Mouse (Mus musculus): ENCODE measurements at regions not wholly inside any gene's neighbourhood (a gene's known extent, or its start where the extent isn't known, plus 50 kb on each side); places are given as distances from the start of the nearest gene placed in this dataset.
A peak's percentile ranks its signal among the peaks of the same experiment; 100 is the strongest.

DNA sequence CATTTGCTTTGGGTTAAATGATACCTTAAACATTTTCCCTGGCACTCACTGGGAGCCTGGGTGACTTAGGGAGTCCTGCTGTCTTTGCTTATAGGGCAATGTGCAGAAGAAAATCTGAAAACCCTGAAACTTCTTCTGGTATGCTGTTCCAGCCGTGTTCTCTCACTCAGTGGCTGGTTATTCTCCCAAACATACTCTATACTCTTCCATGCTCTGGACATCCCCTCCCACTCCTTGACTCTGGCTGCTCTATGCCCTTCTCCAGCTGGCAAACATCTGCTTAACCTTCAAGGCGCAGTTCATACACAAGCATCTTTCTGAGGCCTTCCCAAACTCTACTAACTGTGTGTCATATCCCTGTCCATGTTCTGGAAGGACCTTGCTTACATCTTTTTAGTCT is 227.2 kb upstream of the Jun start:
- H3K4me3 ChIP-seq: no peak overlapping the region
- no peaks in the 10 kb centered on the region for H3K27me3 ChIP-seq (ENCODE audit: insufficient read depth, poor library complexity, severe bottlenecking)
- no peaks in the 10 kb centered on the region for H3K36me3 ChIP-seq
- no peaks in the 10 kb centered on the region for H3K9me3 ChIP-seq
- H3K27ac ChIP-seq: no peak overlapping the region
- no peak for DNase-seq (ENCODE audit: low spot score)
- 70% methylated on average over 2 of the region's 2 CpGs for WGBS
- H3K4me1 ChIP-seq (replicated peaks): 0 out of 2 replicates have a peak, but pooled peaks cover 11% of the 10 kb centered on the region

DNA sequence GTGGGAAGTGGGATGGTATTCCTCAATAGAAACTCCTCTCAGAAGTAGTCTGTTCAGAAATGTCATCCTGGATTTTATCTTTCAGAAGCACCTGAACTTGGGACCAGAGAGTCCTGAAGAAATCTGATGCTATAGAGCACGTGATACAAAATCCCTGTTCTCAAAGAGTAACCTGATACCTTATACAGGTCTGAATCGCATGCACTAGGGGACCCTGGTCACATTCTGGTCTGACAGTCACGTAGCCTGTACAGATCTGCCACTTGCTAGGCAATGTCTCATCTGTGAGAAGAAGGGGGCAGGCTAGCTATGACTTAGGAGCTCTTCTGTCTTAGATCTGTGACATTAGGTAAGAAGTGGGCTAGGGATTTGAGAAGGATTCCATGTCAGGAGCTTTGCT is 230.1 kb upstream of the Jun start:
- H3K27ac ChIP-seq: no peak overlapping the region
- WGBS: 56% methylated on average over 3 of the region's 3 CpGs
- DNase-seq (ENCODE audit: low spot score): no peak
- 0 out of 2 replicates have a peak, but pooled peaks cover 11% of the 10 kb centered on the region for H3K4me1 ChIP-seq (replicated peaks)
- H3K36me3 ChIP-seq: no peaks in the 10 kb centered on the region
- no peaks in the 10 kb centered on the region for H3K27me3 ChIP-seq (ENCODE audit: insufficient read depth, poor library complexity, severe bottlenecking)
- no peaks in the 10 kb centered on the region for H3K9me3 ChIP-seq
- no peak overlapping the region for H3K4me3 ChIP-seq

DNA sequence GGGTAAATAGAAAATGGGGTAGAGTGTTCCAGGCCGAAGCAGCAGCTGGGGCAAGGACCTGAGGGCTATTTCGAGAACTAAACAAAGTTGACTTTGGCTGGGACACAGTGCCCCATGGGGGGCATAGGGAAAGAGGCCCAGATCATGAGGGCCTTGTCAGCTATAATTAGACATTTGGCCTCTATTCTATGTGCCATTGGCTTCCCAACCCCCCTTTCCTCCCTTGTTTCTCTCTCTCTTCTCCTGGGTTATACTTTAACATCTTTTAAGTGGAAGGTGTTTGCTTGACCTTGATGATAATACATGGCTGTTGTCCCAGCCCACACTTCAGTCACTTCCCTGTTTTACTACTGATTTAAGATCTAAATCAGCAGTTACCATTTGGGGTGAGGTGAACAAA is 231.8 kb upstream of the Jun start:
- Histone ChIP-seq H3K9me3 (no peaks in the 10 kb centered on the region), H3K27me3 (ENCODE audit: insufficient read depth, poor library complexity, severe bottlenecking) (no peaks in the 10 kb centered on the region), H3K4me1 (replicated peaks) (0 out of 2 replicates have a peak, but pooled peaks cover 2% of the 10 kb centered on the region), H3K4me3 (no peak overlapping the region), H3K36me3 (no peaks in the 10 kb centered on the region), H3K27ac (no peak overlapping the region)
- WGBS: 92% methylated on average over 2 of the region's 2 CpGs
- no peak for DNase-seq (ENCODE audit: low spot score)

DNA sequence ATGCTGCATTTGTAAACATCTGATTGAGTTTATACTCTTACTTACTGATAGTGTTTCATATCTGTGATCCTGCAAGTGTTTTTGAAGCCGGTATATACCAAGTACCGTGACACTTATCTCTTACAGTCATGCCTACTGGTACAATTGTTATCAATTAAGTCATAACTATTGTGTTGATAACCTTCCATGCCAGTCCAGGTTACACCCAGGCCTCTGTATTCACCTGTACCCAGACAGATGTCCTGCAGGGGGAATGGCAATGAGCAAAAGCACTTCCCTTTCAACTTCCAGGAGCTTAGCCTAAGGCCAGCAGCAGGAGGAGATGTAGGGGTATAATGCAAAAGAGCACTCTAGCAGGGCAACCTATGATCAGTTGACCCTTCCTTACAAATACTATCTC is 232.2 kb upstream of the Jun start:
- WGBS: 95% methylated on average over 2 of the region's 2 CpGs
- DNase-seq (ENCODE audit: low spot score): no peak

DNA sequence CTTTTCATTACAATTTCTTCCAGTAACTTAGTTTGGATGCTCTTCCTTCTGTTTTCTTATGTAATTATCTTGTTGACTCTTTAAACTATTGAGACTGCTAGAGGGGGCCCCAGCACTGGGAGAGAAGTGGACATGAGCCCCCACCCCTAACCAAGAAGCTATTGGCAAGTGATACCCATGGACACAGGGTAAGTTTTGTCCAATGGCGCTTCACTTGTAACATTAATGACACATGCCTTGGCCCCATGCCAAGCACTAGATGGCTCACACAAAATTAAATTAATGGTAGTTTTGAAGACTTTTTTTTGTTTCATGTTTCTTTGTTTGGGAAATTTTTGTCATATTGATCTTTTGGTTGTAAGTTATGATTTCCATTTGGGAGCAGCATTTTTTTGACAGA is 232.7 kb upstream of the Jun start:
- Histone ChIP-seq H3K27me3 (ENCODE audit: insufficient read depth, poor library complexity, severe bottlenecking) (no peaks in the 10 kb centered on the region), H3K4me3 (no peak overlapping the region), H3K9me3 (no peaks in the 10 kb centered on the region), H3K36me3 (no peaks in the 10 kb centered on the region), H3K27ac (no peak overlapping the region), H3K4me1 (replicated peaks) (no peaks in the 10 kb centered on the region)
- DNase-seq (ENCODE audit: low spot score): no peak
- WGBS: 93% methylated on average over 1 of the region's 1 CpGs

More for the DNA sequence above, 232.2 kb upstream of the Jun start:
- H3K4me1 ChIP-seq (replicated peaks): no peaks in the 10 kb centered on the region
- no peaks in the 10 kb centered on the region for H3K27me3 ChIP-seq (ENCODE audit: insufficient read depth, poor library complexity, severe bottlenecking)
- H3K9me3 ChIP-seq: no peaks in the 10 kb centered on the region
- no peaks in the 10 kb centered on the region for H3K36me3 ChIP-seq
- H3K4me3 ChIP-seq: no peak overlapping the region
- no peak overlapping the region for H3K27ac ChIP-seq

GRCm38 (mm10) chr4:95290321-95290720 is 238.3 kb upstream of the Jun start:
- 65% methylated on average over 4 of the region's 4 CpGs for WGBS
- H3K36me3 ChIP-seq: no peaks in the 10 kb centered on the region
- H3K4me3 ChIP-seq: no peak overlapping the region
- H3K9me3 ChIP-seq: no peaks in the 10 kb centered on the region
- no peak for DNase-seq (ENCODE audit: low spot score)
- H3K4me1 ChIP-seq (replicated peaks): no peaks in the 10 kb centered on the region
- no peak overlapping the region for H3K27ac ChIP-seq
- H3K27me3 ChIP-seq (ENCODE audit: insufficient read depth, poor library complexity, severe bottlenecking): no peaks in the 10 kb centered on the region

- no peaks in the 10 kb centered on the region for H3K4me1 ChIP-seq (replicated peaks)
- 60% methylated on average over 4 of the region's 4 CpGs for WGBS
- DNase-seq (ENCODE audit: low spot score): no peak
- no peak overlapping the region for H3K4me3 ChIP-seq
- no peaks in the 10 kb centered on the region for H3K36me3 ChIP-seq
- no peak overlapping the region for H3K27ac ChIP-seq
- H3K27me3 ChIP-seq (ENCODE audit: insufficient read depth, poor library complexity, severe bottlenecking): no peaks in the 10 kb centered on the region
- no peaks in the 10 kb centered on the region for H3K9me3 ChIP-seq
These were observed 242.1 kb upstream of the Jun start for GRCm38 (mm10) chr4:95294110-95294509.

DNA sequence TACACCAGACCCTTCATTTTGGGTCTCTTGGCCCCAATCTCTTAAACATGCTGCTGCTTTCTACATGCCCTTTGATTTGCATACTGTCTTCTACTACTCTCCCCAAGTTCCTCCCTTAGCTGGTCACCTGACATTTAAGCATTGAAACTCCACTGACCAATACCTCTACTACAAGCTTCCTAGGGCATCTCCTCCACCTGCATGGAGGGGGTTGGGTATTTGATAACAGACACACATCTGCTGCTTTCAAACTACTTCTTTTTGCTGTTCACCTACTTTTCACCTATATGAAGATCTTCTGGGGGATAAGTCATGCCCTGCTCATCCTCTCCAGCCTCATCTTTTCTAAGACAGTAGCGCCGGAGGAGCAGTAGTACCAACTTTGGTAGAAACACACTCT is 249.9 kb upstream of the Jun start:
- WGBS: 99% methylated on average over 2 of the region's 2 CpGs
- Histone ChIP-seq H3K4me1 (replicated peaks) (0 out of 2 replicates have a peak, but pooled peaks cover 6% of the 10 kb centered on the region), H3K27ac (no peak overlapping the region), H3K36me3 (no peaks in the 10 kb centered on the region), H3K4me3 (no peak overlapping the region), H3K27me3 (ENCODE audit: insufficient read depth, poor library complexity, severe bottlenecking) (no peaks in the 10 kb centered on the region), H3K9me3 (no peaks in the 10 kb centered on the region)
- DNase-seq (ENCODE audit: low spot score): no peak

DNA sequence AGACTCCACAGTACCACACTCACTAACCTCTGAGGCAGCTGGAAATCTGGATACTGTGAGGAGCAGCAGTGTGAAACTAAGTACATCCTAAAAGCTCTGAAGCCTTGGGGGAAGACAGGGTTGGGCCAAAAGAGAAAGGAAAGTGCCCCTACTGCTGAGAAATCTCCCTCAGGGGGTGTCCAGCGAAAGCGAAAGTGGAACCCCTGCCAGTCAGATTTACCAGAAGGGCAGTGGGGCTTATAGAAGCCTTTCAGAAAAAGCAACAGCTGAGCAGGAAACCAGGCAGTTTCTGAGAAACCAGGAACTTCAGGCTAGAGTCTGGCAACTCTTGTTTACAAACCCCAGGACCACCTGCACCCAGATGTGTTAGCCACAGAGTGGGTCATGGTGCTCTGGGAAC is 251.3 kb upstream of the Jun start:
- Histone ChIP-seq H3K4me3 (no peak overlapping the region), H3K36me3 (no peaks in the 10 kb centered on the region), H3K9me3 (no peaks in the 10 kb centered on the region), H3K27me3 (ENCODE audit: insufficient read depth, poor library complexity, severe bottlenecking) (no peaks in the 10 kb centered on the region), H3K27ac (no peak overlapping the region), H3K4me1 (replicated peaks) (0 out of 2 replicates have a peak, but pooled peaks cover 6% of the 10 kb centered on the region)
- WGBS: 22% methylated on average over 2 of the region's 2 CpGs
- no peak for DNase-seq (ENCODE audit: low spot score)

GRCm38 (mm10) chr4:95304006-95304405 is 252.0 kb upstream of the Jun start:
- no peaks in the 10 kb centered on the region for H3K9me3 ChIP-seq
- H3K4me1 ChIP-seq (replicated peaks): 0 out of 2 replicates have a peak, but pooled peaks cover 6% of the 10 kb centered on the region
- DNase-seq (ENCODE audit: low spot score): no peak
- WGBS: 80% methylated on average over 1 of the region's 1 CpGs
- H3K27ac ChIP-seq: no peak overlapping the region
- no peak overlapping the region for H3K4me3 ChIP-seq
- no peaks in the 10 kb centered on the region for H3K36me3 ChIP-seq
- no peaks in the 10 kb centered on the region for H3K27me3 ChIP-seq (ENCODE audit: insufficient read depth, poor library complexity, severe bottlenecking)

- H3K36me3 ChIP-seq: no peaks in the 10 kb centered on the region
- H3K27ac ChIP-seq: no peak overlapping the region
- no peaks in the 10 kb centered on the region for H3K27me3 ChIP-seq (ENCODE audit: insufficient read depth, poor library complexity, severe bottlenecking)
- no peak overlapping the region for H3K4me3 ChIP-seq
- 0 out of 2 replicates have a peak, but pooled peaks cover 6% of the 10 kb centered on the region for H3K4me1 ChIP-seq (replicated peaks)
- no peaks in the 10 kb centered on the region for H3K9me3 ChIP-seq
- 82% methylated on average over 2 of the region's 2 CpGs for WGBS
- no peak for DNase-seq (ENCODE audit: low spot score)
These were observed 250.2 kb upstream of the Fggy start for GRCm38 (mm10) chr4:95307134-95307533.

- no peak for DNase-seq (ENCODE audit: low spot score)
- 70% methylated on average over 5 of the region's 5 CpGs for WGBS
- Histone ChIP-seq H3K4me3 (no peak overlapping the region), H3K9me3 (no peaks in the 10 kb centered on the region), H3K27me3 (ENCODE audit: insufficient read depth, poor library complexity, severe bottlenecking) (no peaks in the 10 kb centered on the region), H3K36me3 (no peaks in the 10 kb centered on the region), H3K27ac (no peak overlapping the region), H3K4me1 (replicated peaks) (0 out of 2 replicates have a peak, but pooled peaks cover 1% of the 10 kb centered on the region)
These were observed 248.8 kb upstream of the Fggy start for GRCm38 (mm10) chr4:95308469-95308895.

DNA sequence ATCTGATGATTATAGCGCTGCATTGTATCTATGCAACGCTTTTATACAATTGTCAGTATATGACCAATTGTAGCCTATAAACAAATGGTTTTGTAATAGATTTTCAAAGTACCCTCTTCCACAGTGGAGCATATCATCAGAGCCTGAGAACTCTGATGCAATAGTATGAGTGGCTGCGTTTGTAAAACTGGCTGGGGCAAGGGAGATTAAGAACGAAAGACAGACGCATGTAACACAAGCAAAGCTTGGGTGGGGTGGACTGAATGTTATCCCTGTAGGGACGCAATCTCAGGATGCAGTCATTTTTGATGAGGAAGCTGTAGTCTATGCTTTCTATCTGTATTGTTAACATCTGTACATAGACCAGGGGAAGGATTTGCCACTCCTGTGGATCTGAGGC is 246.9 kb upstream of the Fggy start:
- Histone ChIP-seq H3K27me3 (ENCODE audit: insufficient read depth, poor library complexity, severe bottlenecking) (no peaks in the 10 kb centered on the region), H3K36me3 (no peaks in the 10 kb centered on the region), H3K4me3 (no peak overlapping the region), H3K4me1 (replicated peaks) (no peaks in the 10 kb centered on the region), H3K9me3 (no peaks in the 10 kb centered on the region), H3K27ac (no peak overlapping the region)
- WGBS: 89% methylated on average over 6 of the region's 6 CpGs
- no peak for DNase-seq (ENCODE audit: low spot score)

GRCm38 (mm10) chr4:95317821-95318290 is 239.5 kb upstream of the Fggy start:
- H3K4me1 ChIP-seq (replicated peaks): peaks cover 16% of the 10 kb centered on the region
- no peaks in the 10 kb centered on the region for H3K27me3 ChIP-seq (ENCODE audit: insufficient read depth, poor library complexity, severe bottlenecking)
- no peaks in the 10 kb centered on the region for H3K9me3 ChIP-seq
- peak; percentile 61 for DNase-seq (ENCODE audit: low spot score)
- no peaks in the 10 kb centered on the region for H3K36me3 ChIP-seq
- 39% methylated on average over 3 of the region's 3 CpGs for WGBS
- H3K27ac ChIP-seq: no peak overlapping the region
- no peak overlapping the region for H3K4me3 ChIP-seq

All from hindbrain, embryonic 10.5 days (tissue).